Mouse (Mus musculus) CD4-positive naive resting alpha-beta T cell, adult 57 days (primary cell): ENCODE measurements around the gene Ccdc188. TPM values are rescaled to one million over a fixed set of nuclear protein-coding genes. Genes with fewer than 3 reads are reported as not detected.

Experiments
- total RNA-seq: library from RNA; stranded (reverse); gene quantifications from one replicate; pipeline ENCODE4 v1.2.4, GENCODE M21; 2023

Ccdc188 gene
- total RNA-seq: not detected

GRCm38 (mm10) chr16:18217579-18217978, at the start of gene Ccdc188:
Ccdc188 (plus strand) TSS chr16:18217879.

GRCm38 (mm10) chr16:18234671-18235388, 17.2 kb downstream of the Ccdc188 start, which contains the start of gene Zdhhc8:
Zdhhc8 (minus strand) TSS chr16:18235136.

GRCm38 (mm10) chr16:18248433-18249363, 31.0 kb downstream of the Ccdc188 start, which contains the start of the genes Trmt2a and Ranbp1:
Trmt2a (plus strand) TSS chr16:18248679.
Ranbp1 (minus strand) TSS chr16:18248732.

GRCm38 (mm10) chr16:18258221-18258620, 40.5 kb downstream of the Ccdc188 start, which contains the start of gene Gm49776:
Gm49776 (minus strand) TSS chr16:18258321.

Other genes starting within 250 kb of the Ccdc188 start
- gene Vpreb2, start 237.5 kb upstream of the Ccdc188 start, total RNA-seq: not detected
- gene Dgcr6, start 165.0 kb upstream of the Ccdc188 start, total RNA-seq: 5.5 TPM
- 6.0 TPM for gene Prodh, start 127.7 kb upstream of the Ccdc188 start, total RNA-seq
- not detected for gene Rtn4r, start 90.2 kb upstream of the Ccdc188 start, total RNA-seq
- 25.3 TPM for gene Zdhhc8, start 17.3 kb downstream of the Ccdc188 start, total RNA-seq
- 72.0 TPM for gene Trmt2a, start 30.8 kb downstream of the Ccdc188 start, total RNA-seq
- 90.1 TPM for gene Ranbp1, start 30.9 kb downstream of the Ccdc188 start, total RNA-seq
- not detected for gene Gm49776, start 40.4 kb downstream of the Ccdc188 start, total RNA-seq
- 44.6 TPM for gene Dgcr8, start 71.4 kb downstream of the Ccdc188 start, total RNA-seq
- 44.7 TPM for gene Tango2, start 130.2 kb downstream of the Ccdc188 start, total RNA-seq
- 4.8 TPM for gene Arvcf, start 130.3 kb downstream of the Ccdc188 start, total RNA-seq
- gene Txnrd2, start 208.5 kb downstream of the Ccdc188 start, total RNA-seq: 17.0 TPM
- 12.6 TPM for gene Comt, start 209.0 kb downstream of the Ccdc188 start, total RNA-seq